Mouse (Mus musculus) hindbrain, embryonic 13.5 days (tissue): ENCODE data around the gene Tnfsfm13. TPM values are rescaled to one million over a fixed set of nuclear protein-coding genes. Genes with fewer than 3 reads are reported as not detected.

Source experiments
- ATAC-seq: fragments of 200-750 bp; cut with Nextera tagmentation; 2 replicates; pipeline ENCODE4 v1.8.0; 2017; ENCODE audit warnings: moderate TSS enrichment; ENCODE audit not compliant: low FRiP score
- H3K27ac ChIP-seq: fragments of 300-500 bp; sonication (generic); 2 replicates; pipeline ENCODE4 v1.5.1; 2015; ENCODE audit warnings: inconsistent platforms, mild to moderate bottlenecking, moderate library complexity
- H3K27me3 ChIP-seq: fragments of 300-500 bp; sonication (generic); 2 replicates; pipeline ENCODE4 v1.6.1; 2015; ENCODE audit warnings: mild to moderate bottlenecking, inconsistent platforms
- H3K36me3 ChIP-seq: fragments of 300-500 bp; sonication (generic); 2 replicates; pipeline ENCODE4 v1.6.1; 2015; ENCODE audit warnings: mild to moderate bottlenecking, inconsistent platforms
- H3K4me1 ChIP-seq: fragments of 300-500 bp; sonication (generic); replicated peaks from 2 replicates; pipeline ENCODE4 v1.6.1; 2015; ENCODE audit warnings: inconsistent platforms
- H3K4me2 ChIP-seq: fragments of 300-500 bp; sonication (generic); 2 replicates; pipeline ENCODE4 v1.6.1; 2015; ENCODE audit warnings: inconsistent platforms, mild to moderate bottlenecking, moderate library complexity
- H3K4me3 ChIP-seq: fragments of 300-500 bp; sonication (generic); 2 replicates; pipeline ENCODE4 v1.5.1; 2015; ENCODE audit warnings: mild to moderate bottlenecking, inconsistent platforms
- H3K9ac ChIP-seq: fragments of 300-500 bp; sonication (generic); 2 replicates; pipeline ENCODE4 v1.6.1; 2015; ENCODE audit warnings: mild to moderate bottlenecking, inconsistent platforms
- H3K9me3 ChIP-seq: fragments of 300-500 bp; sonication (generic); 2 replicates; pipeline ENCODE4 v1.6.1; 2016; ENCODE audit warnings: inconsistent platforms
- WGBS: fragments of 180-500 bp; shearing (Covaris S2); methylation state at CpG from one replicate; pipeline ENCODE4 v1.1.7; 2015; 5-methylcytosine and 5-hydroxymethylcytosine counted together
- polyA plus RNA-seq: library from polyadenylated mRNA; unstranded; fragments of >200 nt; fragmentation: Nextera tagmentation; extraction: Ambion mirVana; gene quantifications from 2 replicates; pipeline ENCODE4 v1.2.1, GENCODE M21; 2015

The Tnfsfm13 gene
- polyA plus RNA-seq, 1 experiment from 2014 or later: 1.2 TPM

- peak overlapping the region; percentile 100 for H3K4me3 ChIP-seq
- H3K9ac ChIP-seq: peak overlapping the region; percentile 100
- H3K27ac ChIP-seq: peak overlapping the region; percentile 98
- ATAC-seq: peak; percentile 69
- H3K4me1 ChIP-seq: peaks cover 32% of the 10 kb centered on the region
- H3K27me3 ChIP-seq: no peaks in the 10 kb centered on the region
- WGBS: 1% methylated on average over 60 of the region's 61 CpGs
- H3K9me3 ChIP-seq: no peaks in the 10 kb centered on the region
- peak overlapping the region; percentile 99 for H3K4me2 ChIP-seq
- peaks cover 73% of the 10 kb centered on the region for H3K36me3 ChIP-seq
Observed at GRCm38 (mm10) chr11:69670786-69671725, 24.8 kb downstream of the Tnfsfm13 start.

- 92% methylated on average over 3 of the region's 3 CpGs for WGBS
- Histone ChIP-seq H3K9ac (no peak overlapping the region), H3K36me3 (peaks cover 70% of the 10 kb centered on the region), H3K9me3 (no peaks in the 10 kb centered on the region), H3K27ac (no peak overlapping the region), H3K4me3 (no peak overlapping the region), H3K4me1 (peaks cover 33% of the 10 kb centered on the region), H3K4me2 (no peak overlapping the region), H3K27me3 (no peaks in the 10 kb centered on the region)
- ATAC-seq: no peak
Observed at GRCm38 (mm10) chr11:69666665-69667005, 29.3 kb downstream of the Tnfsfm13 start.

GRCm38 (mm10) chr11:69665961-69666664 is 29.8 kb downstream of the Tnfsfm13 start, which contains the start of gene Cd68:
Gene Cd68 (minus strand): TSS chr11:69666153.
- Histone ChIP-seq H3K4me1 (peaks cover 38% of the 10 kb centered on the region), H3K27me3 (no peaks in the 10 kb centered on the region), H3K36me3 (peaks cover 70% of the 10 kb centered on the region), H3K9me3 (no peaks in the 10 kb centered on the region), H3K9ac (no peak within 1 kb of the TSS; the same call in 1 of the 2 replicates), H3K27ac (peak within 1 kb of the TSS; percentile 35; the same call in 1 of the 2 replicates), H3K4me2 (no peak within 1 kb of the TSS), H3K4me3 (no peak within 1 kb of the TSS)
- no peak for ATAC-seq
- 41% methylated on average over 7 of the region's 7 CpGs for WGBS

- Histone ChIP-seq H3K4me1 (peaks cover 39% of the 10 kb centered on the region), H3K36me3 (peaks cover 68% of the 10 kb centered on the region), H3K27me3 (no peaks in the 10 kb centered on the region), H3K9ac (no peak overlapping the region; the same call in 1 of the 2 replicates), H3K27ac (peak overlapping the region; percentile 35; the same call in 1 of the 2 replicates), H3K4me2 (no peak overlapping the region), H3K9me3 (no peaks in the 10 kb centered on the region), H3K4me3 (no peak overlapping the region)
- WGBS: 86% methylated on average over 9 of the region's 9 CpGs
- ATAC-seq: no peak
Observed at GRCm38 (mm10) chr11:69665457-69665960, 30.4 kb downstream of the Tnfsfm13 start.

- Histone ChIP-seq H3K36me3 (peaks cover 61% of the 10 kb centered on the region), H3K9ac (no peak overlapping the region), H3K27ac (no peak overlapping the region), H3K9me3 (no peaks in the 10 kb centered on the region), H3K4me3 (no peak overlapping the region), H3K27me3 (no peaks in the 10 kb centered on the region), H3K4me2 (no peak overlapping the region), H3K4me1 (peaks cover 35% of the 10 kb centered on the region)
- ATAC-seq: no peak
- WGBS: 96% methylated on average over 7 of the region's 7 CpGs
Observed at GRCm38 (mm10) chr11:69664841-69665240, 31.1 kb downstream of the Tnfsfm13 start.

DNA sequence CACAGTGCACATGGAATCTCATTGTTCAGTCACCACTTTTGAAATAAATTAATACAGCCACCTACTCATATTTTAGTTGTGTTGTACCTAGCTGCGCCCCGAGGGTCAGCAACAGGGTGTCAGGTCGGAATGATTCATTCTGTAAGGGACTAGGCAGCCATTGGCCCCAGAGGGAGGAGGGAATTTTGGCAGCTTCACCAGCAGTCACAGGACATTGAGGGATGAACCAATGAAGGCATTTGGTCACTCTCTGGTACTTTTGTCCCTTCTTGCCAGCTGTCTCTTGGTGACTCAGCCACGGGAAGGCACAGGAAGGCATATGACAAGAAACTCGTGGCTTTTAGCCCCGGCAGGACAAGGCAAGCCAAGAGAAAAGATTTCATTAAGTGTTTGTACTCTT is 32.1 kb downstream of the Tnfsfm13 start:
- 91% methylated on average over 6 of the region's 6 CpGs for WGBS
- H3K36me3 ChIP-seq: peaks cover 57% of the 10 kb centered on the region
- peaks cover 27% of the 10 kb centered on the region for H3K4me1 ChIP-seq
- no peak overlapping the region for H3K4me2 ChIP-seq
- no peak for ATAC-seq
- H3K27ac ChIP-seq: peak overlapping the region; percentile 97
- no peak overlapping the region for H3K4me3 ChIP-seq
- no peaks in the 10 kb centered on the region for H3K27me3 ChIP-seq
- H3K9ac ChIP-seq: no peak overlapping the region
- no peaks in the 10 kb centered on the region for H3K9me3 ChIP-seq

DNA sequence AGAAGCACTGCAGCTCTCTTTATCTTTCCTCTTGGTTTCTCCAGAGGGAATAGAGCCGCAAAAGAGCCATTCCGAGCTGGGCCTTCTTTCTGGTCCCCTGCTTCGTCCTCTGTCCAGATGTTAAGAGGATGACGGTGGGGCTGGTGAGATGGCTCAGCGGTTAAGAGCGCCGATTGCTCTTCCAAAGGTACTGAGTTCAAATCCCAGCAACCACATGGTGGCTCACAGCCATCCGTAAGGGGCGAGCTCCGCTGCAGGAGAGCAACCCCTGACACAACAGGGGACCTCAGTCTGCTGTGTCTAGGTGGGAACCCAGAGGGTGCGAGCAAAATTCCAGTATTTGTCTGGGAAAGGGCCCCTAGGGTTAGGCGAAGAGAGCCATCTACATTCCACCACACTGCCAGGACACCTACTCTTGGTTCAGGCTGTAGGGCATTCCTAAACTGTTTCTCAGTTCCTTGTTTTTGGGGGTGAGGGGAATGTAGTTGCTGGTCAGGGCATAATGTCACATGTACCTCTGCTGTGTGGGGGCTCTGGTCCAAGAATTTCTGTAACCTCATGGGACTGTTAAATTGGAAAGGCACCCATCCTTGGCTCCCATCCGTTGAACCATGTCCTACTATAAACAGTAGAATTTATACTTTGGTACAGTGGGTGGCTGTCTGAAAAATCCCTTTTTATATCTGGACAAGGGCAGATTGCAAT is 32.8 kb downstream of the Tnfsfm13 start:
- peak overlapping the region; percentile 97 for H3K27ac ChIP-seq
- H3K4me1 ChIP-seq: peaks cover 27% of the 10 kb centered on the region
- H3K36me3 ChIP-seq: peaks cover 57% of the 10 kb centered on the region
- H3K4me3 ChIP-seq: peak overlapping the region; percentile 55
- H3K9ac ChIP-seq: peak overlapping the region; percentile 67
- peak overlapping the region; percentile 61 for H3K4me2 ChIP-seq
- ATAC-seq: peak; percentile 51
- 72% methylated on average over 13 of the region's 13 CpGs for WGBS
- H3K9me3 ChIP-seq: no peaks in the 10 kb centered on the region
- no peaks in the 10 kb centered on the region for H3K27me3 ChIP-seq

- Histone ChIP-seq H3K4me2 (peak within 1 kb of the TSS; percentile 61), H3K4me3 (peak within 1 kb of the TSS; percentile 55), H3K27me3 (no peaks in the 10 kb centered on the region), H3K36me3 (peaks cover 57% of the 10 kb centered on the region), H3K27ac (peak within 1 kb of the TSS; percentile 97), H3K4me1 (peaks cover 27% of the 10 kb centered on the region), H3K9me3 (no peaks in the 10 kb centered on the region), H3K9ac (peak within 1 kb of the TSS; percentile 74)
- 1% methylated on average over 48 of the region's 48 CpGs for WGBS
- peak; percentile 97 for ATAC-seq
Observed at GRCm38 (mm10) chr11:69662213-69662966, 33.5 kb downstream of the Tnfsfm13 start, which contains the start of gene Mpdu1. Gene Mpdu1 (minus strand): TSS chr11:69662642.

- Histone ChIP-seq H3K9me3 (no peaks in the 10 kb centered on the region), H3K4me2 (peak overlapping the region; percentile 61), H3K4me1 (peaks cover 32% of the 10 kb centered on the region), H3K9ac (peak overlapping the region; percentile 74), H3K36me3 (peaks cover 59% of the 10 kb centered on the region), H3K4me3 (peak overlapping the region; percentile 55), H3K27me3 (no peaks in the 10 kb centered on the region), H3K27ac (peak overlapping the region; percentile 97)
- no peak for ATAC-seq
- 81% methylated on average over 3 of the region's 3 CpGs for WGBS
Observed at GRCm38 (mm10) chr11:69661221-69661881, 34.5 kb downstream of the Tnfsfm13 start.

- Histone ChIP-seq H3K4me3 (no peak overlapping the region), H3K27ac (0 out of 2 replicates have a peak overlapping the region, but pooled peaks have one; percentile 18), H3K27me3 (no peaks in the 10 kb centered on the region), H3K9me3 (no peaks in the 10 kb centered on the region), H3K4me2 (no peak overlapping the region), H3K4me1 (peaks cover 36% of the 10 kb centered on the region), H3K9ac (no peak overlapping the region), H3K36me3 (peaks cover 53% of the 10 kb centered on the region)
- no peak for ATAC-seq
- WGBS: 86% methylated on average over 15 of the region's 15 CpGs
Observed at GRCm38 (mm10) chr11:69657462-69657881, 38.4 kb downstream of the Tnfsfm13 start.
